1 mouse cellular context compared by ENCODE assay signal in genomic region chr19:34554061-34554460, GRCm38 (mm10).
TF ChIP-seq lines count a peak whose summit lies in the region.

No protein-coding gene starts in this region.

TF ChIP-seq in myocyte, 11 proteins besides CTCF, POLR2A, EP300 and RAD21:
- TF ChIP-seq SRF (IDR thresholded peaks at IDR 0.05; ENCODE audit: control insufficient read depth, insufficient read length, low read depth) (no peak), MYOD1 (IDR thresholded peaks at IDR 0.05; ENCODE audit: control insufficient read depth in 1 of 3, insufficient read length in 2 of 3, low read depth in 2 of 3) (no peak), E2F4 (IDR thresholded peaks at IDR 0.05; ENCODE audit: insufficient read depth) (no peak), POLR2AphosphoS2 (IDR thresholded peaks at IDR 0.05; ENCODE audit: insufficient read length, low read depth) (no peak), TCF3 (IDR thresholded peaks at IDR 0.05; ENCODE audit: insufficient read length, low read depth) (no peak), USF1 (IDR thresholded peaks at IDR 0.05; ENCODE audit: low read depth) (no peak), MAX (IDR thresholded peaks at IDR 0.05; ENCODE audit: low read depth) (no peak), CEBPB (IDR thresholded peaks at IDR 0.05; ENCODE audit: insufficient read depth, poor library complexity, severe bottlenecking) (no peak), TCF12 (IDR thresholded peaks at IDR 0.05; ENCODE audit: insufficient read depth, poor library complexity, severe bottlenecking) (no peak)
